Mouse (Mus musculus) C2C12 (cell line): ENCODE results near the gene 1700019D03Rik. TPM values are rescaled to one million over a fixed set of nuclear protein-coding genes. Genes with fewer than 3 reads are reported as not detected.

Experiments used
- H3K27me3 ChIP-seq: one replicate; pipeline ENCODE4 v1.6.1; 2011; ENCODE audit not compliant: control insufficient read depth, insufficient read depth, insufficient read length
- H3K36me3 ChIP-seq: one replicate; pipeline ENCODE4 v1.6.1; 2011; ENCODE audit not compliant: control insufficient read depth, insufficient read depth
- H3K4me3 ChIP-seq: one replicate; pipeline ENCODE4 v1.5.1; 2011; ENCODE audit warnings: mild to moderate bottlenecking, control low read depth; ENCODE audit not compliant: poor library complexity, insufficient read depth, severe bottlenecking
- H3K79me2 ChIP-seq: one replicate; pipeline ENCODE4 v1.6.1; 2011; ENCODE audit not compliant: control insufficient read depth, insufficient read depth
- H3K79me3 ChIP-seq: one replicate; pipeline ENCODE4 v1.6.1; 2011; ENCODE audit warnings: low read depth, control low read depth
- H3ac ChIP-seq: one replicate; pipeline ENCODE3; 2011; ENCODE audit warnings: low read depth; ENCODE audit not compliant: control insufficient read depth, insufficient read length
- CEBPB ChIP-seq: IDR thresholded peaks from one replicate; pipeline ENCODE4 v1.6.1; 2011; ENCODE audit warnings: low read depth, mild to moderate bottlenecking, control low read depth, moderate library complexity
- CTCF ChIP-seq: IDR thresholded peaks from one replicate; pipeline ENCODE4 v1.5.1; 2011; ENCODE audit not compliant: control insufficient read depth, insufficient read depth, insufficient read length
- FOSL1 ChIP-seq: IDR thresholded peaks from one replicate; pipeline ENCODE4 v1.8.0; 2011; ENCODE audit warnings: mild to moderate bottlenecking, low read length; ENCODE audit not compliant: poor library complexity, insufficient read depth, severe bottlenecking
- MAX ChIP-seq: IDR thresholded peaks from one replicate; pipeline ENCODE4 v1.6.1; 2011; ENCODE audit warnings: mild to moderate bottlenecking, control low read depth
- MYOD1 ChIP-seq: IDR thresholded peaks from one replicate; pipeline ENCODE4 v1.6.1; 2011; ENCODE audit warnings: low read depth; ENCODE audit not compliant: control insufficient read depth, insufficient read length
- MYOG ChIP-seq: IDR thresholded peaks from one replicate; pipeline ENCODE4 v1.6.1; 2011; ENCODE audit not compliant: control insufficient read depth, insufficient read length; ENCODE audit errors: extremely low read depth
- USF1 ChIP-seq: IDR thresholded peaks from one replicate; pipeline ENCODE4 v1.6.1; 2011; ENCODE audit warnings: low read depth, mild to moderate bottlenecking, control low read depth, moderate library complexity
- long read RNA-seq, 2 experiments: library from polyadenylated mRNA; unstranded; transcript quantifications; one replicate each; pipeline ENCODE4 v2.0.0; 2019 to 2020
- polyA plus RNA-seq: library from polyadenylated mRNA; unstranded; fragments of >200 nt; fragmentation: generic; extraction: Trizol; gene quantifications from one replicate; pipeline ENCODE4 v1.2.1, GENCODE M21; 2012; ENCODE audit warnings: missing spikeins

Gene 1700019D03Rik
- polyA plus RNA-seq: not detected
- long read RNA-seq, experiment 1: 0 reads
- long read RNA-seq, experiment 2: 0 reads

DNA sequence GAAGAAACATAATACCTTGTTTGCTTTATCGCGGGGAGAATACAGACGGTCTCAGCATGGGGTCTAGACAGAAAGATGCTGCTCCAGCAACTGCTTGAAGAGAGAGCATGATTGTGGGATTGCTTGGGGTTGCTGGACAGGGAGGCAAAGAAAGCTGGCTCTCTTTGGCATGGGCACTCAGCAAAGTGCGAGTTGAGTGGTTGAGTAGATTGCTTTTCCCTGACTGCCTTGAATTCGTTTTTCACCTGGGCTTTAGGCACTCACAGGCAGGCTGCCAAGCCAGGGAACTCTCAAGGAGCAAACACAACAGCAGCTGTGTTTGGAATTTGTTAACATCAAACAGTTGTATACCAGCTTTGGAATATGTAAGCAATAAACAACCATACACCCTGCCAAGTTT is at the start of gene 1700019D03Rik:
TSS of gene 1700019D03Rik (minus strand) at position 101 of the 400 bp plus-strand sequence.
- TF ChIP-seq USF1 (no peak), MAX (no peak), MYOG (no peak), FOSL1 (no peak), MYOD1 (no peak), CEBPB (no peak), CTCF (no peak)
- no peak within 1 kb of the TSS for H3K4me3 ChIP-seq

DNA sequence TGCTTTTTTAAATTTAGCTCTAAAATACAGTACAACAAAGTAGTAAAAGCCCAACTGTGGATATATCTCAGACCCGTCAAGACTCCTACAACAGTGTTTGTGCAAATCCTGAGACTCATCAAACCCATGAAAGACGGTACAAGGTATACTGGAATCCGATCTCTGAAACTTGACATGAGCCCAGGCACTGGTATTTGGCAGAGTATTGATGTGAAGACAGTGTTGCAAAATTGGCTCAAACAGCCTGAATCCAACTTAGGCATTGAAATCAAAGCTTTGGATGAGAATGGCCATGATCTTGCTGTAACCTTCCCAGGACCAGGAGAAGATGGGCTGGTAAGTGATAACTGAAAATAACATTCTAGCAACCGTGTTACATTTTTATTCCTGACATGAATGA is 43.9 kb upstream of the 1700019D03Rik start:
- H3K79me2 ChIP-seq: no peaks in the 10 kb centered on the region
- H3K36me3 ChIP-seq: no peaks in the 10 kb centered on the region
- TF ChIP-seq USF1 (no peak), CEBPB (no peak), MAX (no peak), FOSL1 (no peak), MYOG (no peak), CTCF (no peak), MYOD1 (no peak)
- H3ac ChIP-seq: no peak overlapping the region
- no peaks in the 10 kb centered on the region for H3K27me3 ChIP-seq
- H3K4me3 ChIP-seq: no peak overlapping the region
- H3K79me3 ChIP-seq: no peaks in the 10 kb centered on the region

More for the DNA sequence above, at the start of gene 1700019D03Rik:
- no peaks in the 10 kb centered on the region for H3K79me3 ChIP-seq
- H3K79me2 ChIP-seq: no peaks in the 10 kb centered on the region
- no peaks in the 10 kb centered on the region for H3K36me3 ChIP-seq
- no peak within 1 kb of the TSS for H3ac ChIP-seq
- H3K27me3 ChIP-seq: no peaks in the 10 kb centered on the region

DNA sequence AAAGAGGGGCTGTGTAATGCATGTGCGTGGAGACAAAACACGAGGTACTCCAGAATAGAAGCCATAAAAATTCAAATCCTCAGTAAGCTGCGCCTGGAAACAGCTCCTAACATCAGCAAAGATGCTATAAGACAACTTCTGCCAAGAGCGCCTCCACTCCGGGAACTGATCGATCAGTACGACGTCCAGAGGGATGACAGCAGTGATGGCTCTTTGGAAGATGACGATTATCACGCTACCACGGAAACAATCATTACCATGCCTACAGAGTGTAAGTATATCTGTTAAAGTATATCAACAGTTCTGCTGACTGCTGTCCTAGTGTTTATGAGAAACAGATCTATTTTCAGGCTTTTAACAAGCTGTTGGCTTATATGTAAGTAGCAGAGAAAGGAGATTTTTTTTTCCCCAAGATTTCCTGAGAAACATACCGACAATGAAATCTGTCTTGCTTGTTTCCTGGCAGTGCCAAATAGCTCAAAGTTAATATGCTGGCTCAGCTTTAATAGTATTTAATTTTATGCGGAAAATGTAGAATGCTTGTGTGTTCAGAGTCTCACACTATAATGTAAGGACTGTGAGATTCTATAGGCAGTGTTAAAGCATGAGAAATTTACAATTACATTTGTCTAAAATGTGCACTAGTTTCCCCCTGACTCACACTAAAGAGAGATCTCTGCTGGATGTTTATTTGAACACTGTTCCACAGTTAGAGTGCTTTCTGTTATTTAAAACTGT is 42.1 kb upstream of the 1700019D03Rik start:
- Histone ChIP-seq H3K79me2 (no peaks in the 10 kb centered on the region), H3K4me3 (no peak overlapping the region), H3K36me3 (no peaks in the 10 kb centered on the region), H3K27me3 (no peaks in the 10 kb centered on the region), H3K79me3 (no peaks in the 10 kb centered on the region), H3ac (no peak overlapping the region)
- no peak for TF ChIP-seq MYOG
- no peak for TF ChIP-seq MYOD1
- TF ChIP-seq CTCF: no peak
- TF ChIP-seq MAX: no peak
- TF ChIP-seq FOSL1: no peak
- TF ChIP-seq CEBPB: no peak
- TF ChIP-seq USF1: no peak

DNA sequence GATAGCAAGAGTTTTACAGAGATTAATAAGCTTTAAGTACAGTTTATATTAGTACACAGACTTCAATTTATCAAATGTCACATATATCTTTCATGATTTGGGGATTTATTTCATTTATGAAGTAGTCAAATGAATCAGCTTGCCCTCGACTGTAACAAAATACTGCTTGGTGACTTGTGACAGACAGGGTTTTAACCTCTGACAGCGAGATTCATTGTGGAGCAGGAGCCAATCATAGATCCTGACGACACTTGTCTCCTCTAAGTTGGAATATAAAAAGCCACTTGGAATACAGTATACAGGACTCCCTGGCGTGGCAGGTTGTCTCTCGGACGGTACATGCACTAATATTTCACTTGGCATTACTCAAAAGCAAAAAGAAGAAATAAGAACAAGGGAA is 41.4 kb upstream of the 1700019D03Rik start, which contains the start of gene Mstn:
TSS of gene Mstn (plus strand) at position 301 of the 400 bp plus-strand sequence.
- Histone ChIP-seq H3K27me3 (no peaks in the 10 kb centered on the region), H3K79me3 (no peaks in the 10 kb centered on the region), H3ac (no peak within 1 kb of the TSS), H3K79me2 (no peaks in the 10 kb centered on the region), H3K36me3 (no peaks in the 10 kb centered on the region), H3K4me3 (no peak within 1 kb of the TSS)
- TF ChIP-seq FOSL1 (no peak), MYOG (no peak)

DNA sequence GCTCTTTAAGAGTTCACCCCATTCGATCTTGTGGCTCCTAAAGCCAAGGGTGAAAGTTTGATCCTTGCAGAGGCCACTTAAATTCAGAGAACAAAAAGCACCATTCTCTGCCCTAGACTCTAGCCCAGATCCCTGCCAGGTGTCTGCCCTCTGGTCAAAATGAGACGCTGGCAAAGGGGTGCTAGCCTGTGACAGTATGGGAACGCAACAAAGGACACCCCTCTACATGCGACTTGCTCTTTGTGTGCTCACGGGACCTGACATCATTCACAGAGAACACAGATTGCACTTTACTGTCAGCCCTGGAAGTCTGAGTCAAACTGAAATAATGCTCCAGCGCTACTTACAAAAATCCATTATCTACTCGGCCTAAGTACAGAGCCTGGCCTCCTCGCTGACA is 40.5 kb upstream of the 1700019D03Rik start:
- H3K79me3 ChIP-seq: no peaks in the 10 kb centered on the region
- H3K4me3 ChIP-seq: no peak overlapping the region
- H3K27me3 ChIP-seq: no peaks in the 10 kb centered on the region
- no peak overlapping the region for H3ac ChIP-seq
- TF ChIP-seq CTCF: no peak
- no peak for TF ChIP-seq MAX
- TF ChIP-seq USF1: no peak
- TF ChIP-seq MYOG: no peak
- no peak for TF ChIP-seq CEBPB
- no peak for TF ChIP-seq MYOD1
- no peak for TF ChIP-seq FOSL1
- no peaks in the 10 kb centered on the region for H3K79me2 ChIP-seq
- no peaks in the 10 kb centered on the region for H3K36me3 ChIP-seq

DNA sequence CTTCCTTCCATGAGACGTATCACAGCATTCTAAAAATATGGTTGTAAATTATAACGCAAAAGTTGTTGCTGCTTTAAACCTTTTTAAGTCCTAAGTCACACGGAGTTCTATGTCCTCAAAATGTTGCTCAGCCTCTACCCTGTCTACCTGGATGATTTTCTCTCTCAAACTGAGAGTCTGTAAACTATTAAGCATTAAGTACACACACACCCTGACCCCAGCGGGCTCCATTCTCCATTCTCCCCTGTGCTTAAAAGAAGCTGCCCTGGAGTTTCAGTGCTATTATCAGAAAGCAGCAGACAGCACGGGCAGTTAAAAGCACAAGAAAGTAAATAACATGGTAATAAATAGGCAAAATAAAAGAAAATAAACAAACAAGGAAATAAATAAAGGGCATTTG is 39.1 kb upstream of the 1700019D03Rik start:
- Histone ChIP-seq H3K27me3 (no peaks in the 10 kb centered on the region), H3K79me3 (no peaks in the 10 kb centered on the region), H3ac (no peak overlapping the region), H3K79me2 (no peaks in the 10 kb centered on the region), H3K36me3 (no peaks in the 10 kb centered on the region), H3K4me3 (no peak overlapping the region)
- no peak for TF ChIP-seq MYOD1
- TF ChIP-seq FOSL1: no peak
- no peak for TF ChIP-seq USF1
- TF ChIP-seq MYOG: no peak
- no peak for TF ChIP-seq CTCF
- no peak for TF ChIP-seq MAX
- no peak for TF ChIP-seq CEBPB
